Mouse (Mus musculus): Measurements from ENCODE around the gene Siva1. TPM values are rescaled to one million over a fixed set of nuclear protein-coding genes. Genes with fewer than 3 reads are reported as not detected.

Siva1 gene
- polyA plus RNA-seq, 1 experiment from 2014 or later, result 361 TPM

DNA sequence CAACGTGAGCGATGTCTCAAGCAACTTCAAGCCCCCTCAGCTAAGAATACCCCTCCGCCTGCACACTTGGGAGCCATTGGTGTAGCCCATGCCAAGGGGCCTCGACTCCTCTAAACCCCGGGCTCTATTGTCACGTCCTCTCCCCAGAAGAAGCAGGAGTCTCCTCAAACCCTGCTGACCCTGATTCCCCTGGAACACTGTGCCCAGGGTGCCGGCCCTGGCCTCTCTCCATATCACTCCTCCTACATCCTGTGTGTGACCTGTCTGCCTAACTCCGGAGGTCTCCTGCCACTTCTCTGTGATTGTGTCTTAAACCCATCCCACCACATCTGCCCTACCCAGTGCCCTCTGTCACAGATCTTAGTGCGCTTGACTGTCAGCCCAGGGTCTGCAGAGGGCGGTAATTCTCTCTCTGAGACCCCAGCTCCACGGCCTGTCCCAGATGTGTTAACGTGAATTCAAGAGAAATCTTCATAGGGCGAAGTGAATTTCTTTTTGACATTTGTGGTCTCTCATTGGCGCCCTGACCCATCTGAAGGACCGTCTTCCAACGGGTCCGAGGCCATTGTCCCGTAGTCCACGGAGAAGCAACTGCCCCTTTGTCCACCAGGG lies 33.6 kb downstream of the Siva1 start:
- Histone ChIP-seq H3K36me3 (peaks cover 18% of the 10 kb centered on the region), H3K4me1 (peaks cover 72% of the 10 kb centered on the region), H3K9me3 (replicated peaks) (no peaks in the 10 kb centered on the region), H3K27me3 (ENCODE audit: low read depth, poor library complexity, severe bottlenecking) (peaks cover 71% of the 10 kb centered on the region), H3K27ac (replicated peaks) (peak overlapping the region; percentile 86), H3K4me3 (peak overlapping the region; percentile 70)
- no peak for DNase-seq (ENCODE audit: low spot score)
- 22% methylated on average over 19 of the region's 19 CpGs for WGBS

DNA sequence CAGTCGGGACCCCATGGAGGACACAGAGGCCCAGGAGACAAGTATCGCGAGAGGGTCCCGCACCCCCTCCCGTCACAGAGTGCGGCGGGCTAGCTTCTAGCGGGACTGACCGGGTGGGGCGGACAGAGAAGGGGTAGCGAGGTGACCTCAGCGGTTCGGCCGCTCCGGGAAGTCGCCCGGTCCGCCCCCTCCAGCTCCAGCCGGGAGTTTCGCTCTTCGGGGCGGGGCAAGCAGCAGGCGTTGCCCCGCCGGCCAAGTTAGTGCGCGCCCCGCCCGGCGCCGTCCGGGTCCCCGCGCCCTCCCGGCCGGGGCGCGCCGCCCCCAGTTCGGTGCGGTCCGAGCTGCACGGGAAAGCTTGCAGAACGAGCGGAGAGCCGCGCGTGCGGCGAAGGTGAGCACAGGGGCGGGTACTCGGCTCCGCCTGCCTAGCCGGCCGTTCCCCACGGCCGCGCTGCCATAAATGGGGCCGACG lies 34.1 kb downstream of the Siva1 start, which contains the start of gene Zbtb42:
Zbtb42 (plus strand) TSS at position 274 of the 472 bp plus-strand sequence.
- Histone ChIP-seq H3K36me3 (peaks cover 18% of the 10 kb centered on the region), H3K27me3 (ENCODE audit: low read depth, poor library complexity, severe bottlenecking) (peaks cover 76% of the 10 kb centered on the region), H3K4me3 (peak within 1 kb of the TSS; percentile 70), H3K9me3 (replicated peaks) (no peaks in the 10 kb centered on the region), H3K4me1 (peaks cover 72% of the 10 kb centered on the region), H3K27ac (replicated peaks) (peak within 1 kb of the TSS; percentile 86)
- under 1% methylated on average over 44 of the region's 60 CpGs for WGBS
- peak; percentile 88 for DNase-seq (ENCODE audit: low spot score)

DNA sequence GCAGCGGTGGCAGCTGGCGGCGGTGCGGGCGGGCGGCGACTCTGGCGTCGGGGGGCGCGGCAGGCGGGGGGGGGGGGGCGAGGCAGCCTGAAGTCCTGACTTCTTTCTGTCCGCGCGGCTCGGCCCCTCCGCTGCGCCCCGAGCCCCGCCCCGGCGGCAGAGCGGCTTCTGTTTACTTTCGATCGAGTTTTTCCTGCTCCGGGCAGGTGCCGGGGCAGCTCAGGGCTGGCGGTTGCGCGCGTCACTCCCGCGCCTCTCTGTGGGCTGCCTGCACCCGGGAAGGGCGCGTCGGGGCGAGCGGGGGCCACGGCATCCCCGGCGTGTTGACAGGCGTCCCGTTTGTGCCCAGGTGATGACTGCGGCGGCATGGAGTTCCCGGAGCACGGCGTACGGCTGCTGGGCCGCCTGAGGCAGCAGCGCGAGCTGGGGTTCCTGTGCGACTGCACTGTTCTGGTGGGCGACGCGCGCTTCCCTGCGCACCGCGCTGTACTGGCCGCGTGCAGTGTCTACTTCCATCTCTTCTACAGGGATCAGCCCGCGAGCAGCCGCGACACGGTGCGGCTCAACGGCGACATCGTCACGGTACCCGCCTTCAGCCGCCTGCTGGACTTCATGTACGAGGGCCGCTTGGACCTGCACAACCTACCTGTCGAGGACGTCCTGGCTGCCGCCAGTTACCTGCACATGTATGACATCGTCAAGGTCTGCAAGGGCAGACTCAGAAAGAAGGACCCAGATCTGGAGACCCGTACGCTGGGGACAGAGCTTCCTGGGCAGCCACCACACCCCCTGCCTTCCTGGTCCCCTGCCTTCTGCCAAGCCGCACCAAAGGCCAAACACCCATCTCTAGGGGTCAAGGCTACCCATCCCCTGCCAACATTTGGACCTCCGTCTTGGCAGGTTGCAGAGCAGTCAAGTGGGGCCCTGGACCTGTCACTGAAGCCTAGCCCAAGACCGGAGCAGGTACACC lies 34.8 kb downstream of the Siva1 start:
- H3K27me3 ChIP-seq (ENCODE audit: low read depth, poor library complexity, severe bottlenecking), result peaks cover 76% of the 10 kb centered on the region

DNA sequence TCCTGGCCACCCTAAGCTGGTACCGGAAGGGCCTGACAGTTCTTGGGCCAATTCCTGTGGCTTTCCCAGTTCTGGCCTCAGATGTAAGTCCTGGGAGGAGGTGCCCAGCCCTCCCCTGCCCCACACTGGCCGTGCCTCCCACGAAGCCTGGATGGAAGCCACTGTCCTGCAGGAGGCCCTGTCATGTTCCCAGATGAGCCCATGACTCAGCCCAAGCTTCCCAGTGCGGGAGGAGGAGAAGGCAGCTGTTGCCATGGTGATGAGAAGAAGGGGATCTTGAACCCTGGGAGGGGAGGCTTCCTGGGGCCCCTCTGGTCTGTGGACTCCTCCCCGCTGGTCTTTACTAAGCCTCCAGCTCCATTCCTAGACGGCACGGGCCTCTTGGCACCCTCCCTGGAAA lies 38.9 kb downstream of the Siva1 start:
- Histone ChIP-seq H3K4me3 (no peak overlapping the region), H3K27ac (replicated peaks) (0 out of 2 replicates have a peak overlapping the region, but pooled peaks have one; percentile 23), H3K27me3 (ENCODE audit: low read depth, poor library complexity, severe bottlenecking) (peaks cover 51% of the 10 kb centered on the region), H3K4me1 (peaks cover 45% of the 10 kb centered on the region), H3K36me3 (peaks cover 25% of the 10 kb centered on the region), H3K9me3 (replicated peaks) (no peaks in the 10 kb centered on the region)
- 48% methylated on average over 7 of the region's 7 CpGs for WGBS
- no peak for DNase-seq (ENCODE audit: low spot score)

More for the DNA sequence above, 34.8 kb downstream of the Siva1 start:
- 3% methylated on average over 75 of the region's 87 CpGs for WGBS
- peak overlapping the region; percentile 70 for H3K4me3 ChIP-seq
- H3K4me1 ChIP-seq, result peaks cover 73% of the 10 kb centered on the region
- peak; percentile 57 for DNase-seq (ENCODE audit: low spot score)
- peaks cover 18% of the 10 kb centered on the region for H3K36me3 ChIP-seq
- H3K27ac ChIP-seq (replicated peaks), result peak overlapping the region; percentile 86
- H3K9me3 ChIP-seq (replicated peaks), result no peaks in the 10 kb centered on the region

DNA sequence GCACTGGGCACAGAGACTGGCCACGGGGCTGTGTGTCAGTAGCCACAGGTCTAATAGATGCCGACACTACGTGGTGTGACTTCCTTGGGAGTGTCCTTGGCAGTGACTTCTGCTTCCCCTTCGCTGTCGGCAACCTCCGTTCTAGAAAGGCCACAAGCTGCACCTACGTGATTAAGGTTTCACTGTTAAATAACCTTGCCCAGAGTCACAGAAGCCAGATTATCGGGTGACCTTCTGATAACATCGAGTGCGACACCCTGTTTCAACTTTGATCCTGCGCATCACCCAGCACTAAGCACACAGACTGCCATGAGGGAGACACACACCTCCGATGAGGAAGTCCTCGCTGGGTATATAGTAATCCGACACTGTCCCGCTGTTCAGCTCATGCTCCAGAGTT lies 44.0 kb downstream of the Siva1 start:
- no peaks in the 10 kb centered on the region for H3K9me3 ChIP-seq (replicated peaks)
- peaks cover under 1% of the 10 kb centered on the region for H3K27me3 ChIP-seq (ENCODE audit: low read depth, poor library complexity, severe bottlenecking)
- no peak for DNase-seq (ENCODE audit: low spot score)
- H3K4me3 ChIP-seq, result no peak overlapping the region
- WGBS, result 80% methylated on average over 15 of the region's 15 CpGs
- peaks cover 6% of the 10 kb centered on the region; the same call in 1 of the 2 replicates for H3K36me3 ChIP-seq
- no peak overlapping the region for H3K27ac ChIP-seq (replicated peaks)
- H3K4me1 ChIP-seq, result peaks cover 17% of the 10 kb centered on the region

DNA sequence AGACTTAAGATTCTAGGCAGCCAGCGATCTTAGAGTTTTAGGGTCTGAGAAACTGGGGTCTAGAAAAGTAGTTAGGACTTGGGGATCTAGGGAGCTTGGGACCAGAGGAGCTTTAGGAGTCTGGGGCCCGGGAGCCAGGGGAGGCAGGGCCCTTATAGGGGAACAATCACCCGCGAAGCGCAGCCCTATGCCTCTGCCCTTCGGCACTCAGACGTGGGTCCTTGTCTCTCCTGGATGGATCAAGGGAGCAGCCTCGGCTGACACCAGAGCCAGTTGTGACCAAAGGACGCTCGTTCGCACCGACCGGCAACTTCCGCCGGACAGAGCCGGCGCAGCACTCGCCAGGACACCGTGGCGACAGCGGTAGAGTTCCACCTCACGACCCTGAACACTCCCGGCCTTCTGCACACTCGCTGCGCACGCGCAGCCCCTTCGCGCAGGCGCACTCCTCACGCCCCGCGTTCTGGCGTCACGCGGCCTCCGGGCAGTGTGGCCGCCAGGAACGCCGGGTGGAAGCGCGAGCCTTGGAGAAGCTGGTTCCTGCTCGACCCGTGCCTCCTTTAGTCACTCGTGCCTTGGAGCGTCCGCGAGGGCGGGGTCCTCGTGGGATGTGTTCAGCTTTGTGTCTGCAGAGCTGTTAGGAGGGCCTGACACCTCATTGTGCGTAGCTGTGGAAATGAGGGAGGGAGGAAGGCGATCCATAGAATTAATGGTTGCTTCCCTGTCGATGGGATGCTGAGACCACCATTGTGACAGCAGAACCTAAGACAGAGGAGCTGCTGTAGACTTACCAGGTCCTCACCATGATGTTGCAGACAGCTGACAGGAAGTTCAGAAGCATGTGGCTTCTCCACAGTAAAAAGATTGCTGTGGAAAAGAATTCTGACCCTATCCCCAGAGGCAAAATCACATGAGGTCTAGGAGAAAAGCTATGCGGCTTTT lies 49.0 kb downstream of the Siva1 start:
- Histone ChIP-seq H3K27ac (replicated peaks) (peak overlapping the region; percentile 95), H3K36me3 (no peaks in the 10 kb centered on the region)
- 4% methylated on average over 54 of the region's 54 CpGs for WGBS

DNA sequence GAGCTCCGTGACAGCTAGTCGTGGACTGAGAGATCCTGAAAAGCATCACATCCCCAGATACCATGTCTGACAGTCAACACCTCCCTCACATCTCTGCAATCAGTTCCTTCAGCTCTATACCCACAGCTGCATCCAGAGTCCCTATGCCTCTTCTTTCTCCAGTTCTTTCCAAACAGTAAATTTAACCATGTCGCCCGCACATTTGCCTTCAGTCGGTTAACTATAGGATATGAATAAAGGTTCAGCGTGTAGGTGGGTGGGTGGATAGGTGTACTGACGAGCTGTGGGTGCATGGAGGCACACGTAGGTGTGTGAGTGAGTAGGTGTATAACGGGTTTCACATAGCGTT lies 49.6 kb downstream of the Siva1 start:
- peaks cover 22% of the 10 kb centered on the region for H3K4me1 ChIP-seq
- peaks cover 3% of the 10 kb centered on the region; the same call in 1 of the 2 replicates for H3K27me3 ChIP-seq (ENCODE audit: low read depth, poor library complexity, severe bottlenecking)
- WGBS, result 85% methylated on average over 10 of the region's 10 CpGs
- peak overlapping the region; percentile 77 for H3K4me3 ChIP-seq
- H3K36me3 ChIP-seq, result no peaks in the 10 kb centered on the region
- H3K27ac ChIP-seq (replicated peaks), result peak overlapping the region; percentile 95
- no peak for DNase-seq (ENCODE audit: low spot score)
- no peaks in the 10 kb centered on the region for H3K9me3 ChIP-seq (replicated peaks)

More for the DNA sequence above, 49.0 kb downstream of the Siva1 start:
- Histone ChIP-seq H3K27me3 (ENCODE audit: low read depth, poor library complexity, severe bottlenecking) (peaks cover 3% of the 10 kb centered on the region), H3K4me1 (peaks cover 22% of the 10 kb centered on the region), H3K4me3 (peak overlapping the region; percentile 77), H3K9me3 (replicated peaks) (no peaks in the 10 kb centered on the region)
- peak; percentile 94 for DNase-seq (ENCODE audit: low spot score)

DNA sequence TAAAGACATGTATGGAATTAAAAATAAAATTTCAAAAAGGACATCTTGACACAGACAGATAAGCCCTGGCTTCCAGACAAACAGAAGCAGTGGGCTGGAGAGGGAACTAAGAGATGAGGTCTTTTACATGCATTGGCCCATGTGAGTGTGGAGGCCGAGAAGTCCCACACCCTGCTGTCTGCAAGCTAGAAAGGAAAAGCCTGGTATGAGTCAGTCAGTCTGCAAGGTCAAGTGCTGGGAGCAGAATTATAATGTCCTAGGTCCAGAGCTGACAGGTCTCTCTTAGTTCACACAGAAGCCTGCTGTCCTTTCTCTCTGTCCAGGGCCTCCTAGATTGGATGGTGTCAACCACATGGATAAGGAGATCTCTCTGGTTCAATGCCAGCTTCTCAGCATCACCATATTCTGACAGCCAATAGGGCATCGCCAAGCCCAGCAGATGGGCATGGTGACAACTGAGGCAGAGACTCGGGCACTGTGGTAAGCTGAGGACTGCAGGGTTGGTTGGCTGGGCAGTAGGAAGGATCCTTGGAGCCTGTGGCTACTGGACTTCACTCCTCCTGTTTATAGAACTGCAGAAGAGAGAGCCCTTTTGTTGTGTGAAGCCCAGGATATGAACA lies 52.4 kb downstream of the Siva1 start:
- H3K4me1 ChIP-seq, result peaks cover 31% of the 10 kb centered on the region
- no peaks in the 10 kb centered on the region for H3K36me3 ChIP-seq
- no peaks in the 10 kb centered on the region for H3K9me3 ChIP-seq (replicated peaks)
- H3K27ac ChIP-seq (replicated peaks), result no peak overlapping the region
- peaks cover 30% of the 10 kb centered on the region for H3K27me3 ChIP-seq (ENCODE audit: low read depth, poor library complexity, severe bottlenecking)
- no peak overlapping the region for H3K4me3 ChIP-seq
- 88% methylated on average over 3 of the region's 3 CpGs for WGBS
- no peak for DNase-seq (ENCODE audit: low spot score)

Small RNA genes within 50 kb of the gene (microRNA-seq; reads per million reads assigned to microRNA genes)
- 1.2 reads per million for gene Mir6939

Other genes starting within 250 kb of the Siva1 start
- not detected in 2 replicates for gene A530016L24Rik, start 155.2 kb upstream of the Siva1 start, polyA plus RNA-seq (2016; fragmentation: Nextera tagmentation; extraction: Ambion mirVana)
- 2.8 and 4.9 TPM in 2 replicates for gene Tmem179, start 127.9 kb upstream of the Siva1 start, polyA plus RNA-seq (2016; fragmentation: Nextera tagmentation; extraction: Ambion mirVana)
- 1.7 and 1.8 TPM in 2 replicates for gene Inf2, start 55.9 kb upstream of the Siva1 start, polyA plus RNA-seq (2016; fragmentation: Nextera tagmentation; extraction: Ambion mirVana)
- gene Adssl1, start 24.6 kb upstream of the Siva1 start, polyA plus RNA-seq (2016; fragmentation: Nextera tagmentation; extraction: Ambion mirVana), result 2.9 and 3.4 TPM in 2 replicates
- 44.5 and 46.2 TPM in 2 replicates for gene Akt1, start 30.2 kb downstream of the Siva1 start, polyA plus RNA-seq (2016; fragmentation: Nextera tagmentation; extraction: Ambion mirVana)
- 8.2 and 9.2 TPM in 2 replicates for gene Zbtb42, start 34.1 kb downstream of the Siva1 start, polyA plus RNA-seq (2016; fragmentation: Nextera tagmentation; extraction: Ambion mirVana)
- 3.3 and 4.3 TPM in 2 replicates for gene Cep170b, start 75.8 kb downstream of the Siva1 start, polyA plus RNA-seq (2016; fragmentation: Nextera tagmentation; extraction: Ambion mirVana)
- gene Pld4, start 116.0 kb downstream of the Siva1 start, polyA plus RNA-seq (2016; fragmentation: Nextera tagmentation; extraction: Ambion mirVana), result 3.7 and 5.7 TPM in 2 replicates
- 0.06 and 0.11 TPM in 2 replicates for gene Ahnak2, start 158.0 kb downstream of the Siva1 start, polyA plus RNA-seq (2016; fragmentation: Nextera tagmentation; extraction: Ambion mirVana)
- gene Clba1, start 164.3 kb downstream of the Siva1 start, polyA plus RNA-seq (2016; fragmentation: Nextera tagmentation; extraction: Ambion mirVana), result 13.7 and 14.4 TPM in 2 replicates
- 178 and 181 TPM in 2 replicates for gene Cdca4, start 184.7 kb downstream of the Siva1 start, polyA plus RNA-seq (2016; fragmentation: Nextera tagmentation; extraction: Ambion mirVana)
- gene Gpr132, start 223.5 kb downstream of the Siva1 start, polyA plus RNA-seq (2016; fragmentation: Nextera tagmentation; extraction: Ambion mirVana), result not detected in 2 replicates

Data from midbrain, embryonic 10.5 days (tissue).